Mouse (Mus musculus): Measurements from ENCODE around the gene Syf2. TPM values are rescaled to one million over a fixed set of nuclear protein-coding genes. Genes with fewer than 3 reads are reported as not detected.

Syf2 gene
- polyA plus RNA-seq, 1 experiment from 2014 or later: 76.5 TPM

GRCm38 (mm10) chr4:134955196-134955595 is 24.5 kb downstream of the Syf2 start:
- no peak for ATAC-seq (ENCODE audit: low FRiP score, low read depth)
- H3K9me3 ChIP-seq: no peaks in the 10 kb centered on the region
- peaks cover 3% of the 10 kb centered on the region; the same call in 1 of the 2 replicates for H3K4me1 ChIP-seq
- no peaks in the 10 kb centered on the region for H3K36me3 ChIP-seq
- H3K27me3 ChIP-seq: peaks cover 40% of the 10 kb centered on the region
- H3K4me2 ChIP-seq (replicated peaks): no peak overlapping the region
- no peak overlapping the region for H3K27ac ChIP-seq (replicated peaks)
- H3K9ac ChIP-seq (replicated peaks): no peak overlapping the region
- WGBS: 77% methylated on average over 2 of the region's 2 CpGs
- no peak overlapping the region for H3K4me3 ChIP-seq

- H3K4me1 ChIP-seq: peaks cover under 1% of the 10 kb centered on the region; the same call in 1 of the 2 replicates
- no peaks in the 10 kb centered on the region for H3K36me3 ChIP-seq
- WGBS: 85% methylated on average over 3 of the region's 3 CpGs
- no peak for ATAC-seq (ENCODE audit: low FRiP score, low read depth)
- no peaks in the 10 kb centered on the region for H3K9me3 ChIP-seq
- no peak overlapping the region for H3K4me2 ChIP-seq (replicated peaks)
- H3K27ac ChIP-seq (replicated peaks): no peak overlapping the region
- peaks cover 40% of the 10 kb centered on the region for H3K27me3 ChIP-seq
- no peak overlapping the region for H3K9ac ChIP-seq (replicated peaks)
- no peak overlapping the region for H3K4me3 ChIP-seq
These were observed 25.1 kb downstream of the Syf2 start for GRCm38 (mm10) chr4:134955845-134956244.

- no peaks in the 10 kb centered on the region for H3K36me3 ChIP-seq
- ATAC-seq (ENCODE audit: low FRiP score, low read depth): no peak
- 23% methylated on average over 3 of the region's 3 CpGs for WGBS
- H3K9ac ChIP-seq (replicated peaks): no peak overlapping the region
- H3K27me3 ChIP-seq: peaks cover 44% of the 10 kb centered on the region
- H3K4me2 ChIP-seq (replicated peaks): no peak overlapping the region
- no peaks in the 10 kb centered on the region; the same call in 1 of the 2 replicates for H3K4me1 ChIP-seq
- no peak overlapping the region for H3K27ac ChIP-seq (replicated peaks)
- no peak overlapping the region for H3K4me3 ChIP-seq
- no peaks in the 10 kb centered on the region for H3K9me3 ChIP-seq
These were observed 25.6 kb downstream of the Syf2 start for GRCm38 (mm10) chr4:134956328-134956727.

GRCm38 (mm10) chr4:134963021-134963776 is 32.5 kb downstream of the Syf2 start:
- H3K4me1 ChIP-seq: no peaks in the 10 kb centered on the region
- H3K27ac ChIP-seq (replicated peaks): no peak overlapping the region

GRCm38 (mm10) chr4:134967887-134968604 is 37.3 kb downstream of the Syf2 start:
- H3K36me3 ChIP-seq: no peaks in the 10 kb centered on the region
- H3K9me3 ChIP-seq: no peaks in the 10 kb centered on the region
- ATAC-seq (ENCODE audit: low FRiP score, low read depth): no peak
- H3K27ac ChIP-seq (replicated peaks): no peak overlapping the region
- H3K4me3 ChIP-seq: no peak overlapping the region
- no peak overlapping the region for H3K4me2 ChIP-seq (replicated peaks)
- H3K27me3 ChIP-seq: no peaks in the 10 kb centered on the region
- no peaks in the 10 kb centered on the region for H3K4me1 ChIP-seq
- WGBS: 82% methylated on average over 20 of the region's 20 CpGs
- H3K9ac ChIP-seq (replicated peaks): no peak overlapping the region

More at GRCm38 (mm10) chr4:134963021-134963776, 32.5 kb downstream of the Syf2 start:
- peaks cover 13% of the 10 kb centered on the region for H3K27me3 ChIP-seq
- no peaks in the 10 kb centered on the region for H3K9me3 ChIP-seq
- no peaks in the 10 kb centered on the region for H3K36me3 ChIP-seq
- no peak overlapping the region for H3K9ac ChIP-seq (replicated peaks)
- ATAC-seq (ENCODE audit: low FRiP score, low read depth): no peak; the same call in 1 of the 2 replicates
- no peak overlapping the region for H3K4me2 ChIP-seq (replicated peaks)
- H3K4me3 ChIP-seq: no peak overlapping the region
- 30% methylated on average over 19 of the region's 19 CpGs for WGBS

- Histone ChIP-seq H3K9ac (replicated peaks) (no peak overlapping the region), H3K4me3 (no peak overlapping the region), H3K36me3 (no peaks in the 10 kb centered on the region), H3K9me3 (no peaks in the 10 kb centered on the region), H3K27me3 (no peaks in the 10 kb centered on the region), H3K27ac (replicated peaks) (no peak overlapping the region), H3K4me1 (no peaks in the 10 kb centered on the region), H3K4me2 (replicated peaks) (no peak overlapping the region)
- 84% methylated on average over 18 of the region's 18 CpGs for WGBS
- ATAC-seq (ENCODE audit: low FRiP score, low read depth): no peak
These were observed 37.9 kb downstream of the Syf2 start for GRCm38 (mm10) chr4:134968605-134968976.

- H3K9me3 ChIP-seq: no peaks in the 10 kb centered on the region
- 33% methylated on average over 14 of the region's 14 CpGs for WGBS
- H3K9ac ChIP-seq (replicated peaks): no peak overlapping the region
- peaks cover 9% of the 10 kb centered on the region; the same call in 1 of the 2 replicates for H3K4me1 ChIP-seq
- no peaks in the 10 kb centered on the region for H3K27me3 ChIP-seq
- no peak for ATAC-seq (ENCODE audit: low FRiP score, low read depth)
- no peak overlapping the region for H3K27ac ChIP-seq (replicated peaks)
- peak overlapping the region; percentile 26; the same call in 1 of the 2 replicates for H3K4me2 ChIP-seq (replicated peaks)
- H3K36me3 ChIP-seq: no peaks in the 10 kb centered on the region
- no peak overlapping the region for H3K4me3 ChIP-seq
These were observed 44.7 kb downstream of the Syf2 start for GRCm38 (mm10) chr4:134975261-134975928.

- WGBS: 87% methylated on average over 4 of the region's 4 CpGs
- Histone ChIP-seq H3K27ac (replicated peaks) (no peak overlapping the region), H3K27me3 (no peaks in the 10 kb centered on the region), H3K9ac (replicated peaks) (no peak overlapping the region), H3K4me1 (peaks cover 9% of the 10 kb centered on the region; the same call in 1 of the 2 replicates), H3K9me3 (no peaks in the 10 kb centered on the region), H3K4me2 (replicated peaks) (no peak overlapping the region), H3K36me3 (no peaks in the 10 kb centered on the region), H3K4me3 (no peak overlapping the region)
- no peak for ATAC-seq (ENCODE audit: low FRiP score, low read depth)
These were observed 45.2 kb downstream of the Syf2 start for GRCm38 (mm10) chr4:134975929-134976308.

GRCm38 (mm10) chr4:134978930-134979329 is 48.2 kb downstream of the Syf2 start:
- H3K27me3 ChIP-seq: no peaks in the 10 kb centered on the region; the same call in 1 of the 2 replicates
- no peak overlapping the region for H3K4me2 ChIP-seq (replicated peaks)
- WGBS: 76% methylated on average over 8 of the region's 8 CpGs
- H3K36me3 ChIP-seq: no peaks in the 10 kb centered on the region
- no peak for ATAC-seq (ENCODE audit: low FRiP score, low read depth)
- H3K4me3 ChIP-seq: no peak overlapping the region
- no peak overlapping the region for H3K9ac ChIP-seq (replicated peaks)
- peaks cover 12% of the 10 kb centered on the region; the same call in 1 of the 2 replicates for H3K4me1 ChIP-seq
- no peaks in the 10 kb centered on the region for H3K9me3 ChIP-seq
- no peak overlapping the region for H3K27ac ChIP-seq (replicated peaks)

GRCm38 (mm10) chr4:134981959-134982431 is 51.3 kb downstream of the Syf2 start:
- Histone ChIP-seq H3K4me3 (no peak overlapping the region), H3K27ac (replicated peaks) (no peak overlapping the region), H3K9me3 (no peaks in the 10 kb centered on the region), H3K27me3 (no peaks in the 10 kb centered on the region; the same call in 1 of the 2 replicates), H3K36me3 (no peaks in the 10 kb centered on the region), H3K4me2 (replicated peaks) (no peak overlapping the region), H3K9ac (replicated peaks) (no peak overlapping the region), H3K4me1 (peaks cover 3% of the 10 kb centered on the region; the same call in 1 of the 2 replicates)
- no peak for ATAC-seq (ENCODE audit: low FRiP score, low read depth)
- 69% methylated on average over 7 of the region's 7 CpGs for WGBS

GRCm38 (mm10) chr4:134983136-134983535 is 52.4 kb downstream of the Syf2 start:
- Histone ChIP-seq H3K9ac (replicated peaks) (no peak overlapping the region), H3K4me3 (no peak overlapping the region), H3K27ac (replicated peaks) (no peak overlapping the region), H3K27me3 (no peaks in the 10 kb centered on the region; the same call in 1 of the 2 replicates), H3K4me1 (peaks cover 3% of the 10 kb centered on the region; the same call in 1 of the 2 replicates), H3K36me3 (no peaks in the 10 kb centered on the region), H3K9me3 (no peaks in the 10 kb centered on the region), H3K4me2 (replicated peaks) (no peak overlapping the region)
- no peak for ATAC-seq (ENCODE audit: low FRiP score, low read depth)
- whole genome bisulfite sequencing: 65% methylated on average over 5 of the region's 5 CpGs
